Mouse (Mus musculus) G1E (cell line): ENCODE results near the gene Ap3b1.

Source experiments
- CTCF ChIP-seq: IDR thresholded peaks from 2 replicates; pipeline ENCODE4 v1.5.1; 2012; ENCODE audit warnings: low read depth, low read length, inconsistent platforms, mixed read lengths
- GATA1 ChIP-seq: IDR thresholded peaks from 2 replicates; pipeline ENCODE4 v1.6.1; 2012; ENCODE audit warnings: borderline replicate concordance, low read length, inconsistent platforms, mixed read lengths
- GATA2 ChIP-seq: IDR thresholded peaks from 2 replicates; pipeline ENCODE4 v1.6.1; 2012; ENCODE audit warnings: low read depth, low read length, inconsistent platforms, borderline replicate concordance
- POLR2AphosphoS5 ChIP-seq: IDR thresholded peaks from 2 replicates; pipeline ENCODE4 v1.6.1; 2012; ENCODE audit warnings: low read depth, low read length, inconsistent platforms; ENCODE audit not compliant: insufficient replicate concordance

DNA sequence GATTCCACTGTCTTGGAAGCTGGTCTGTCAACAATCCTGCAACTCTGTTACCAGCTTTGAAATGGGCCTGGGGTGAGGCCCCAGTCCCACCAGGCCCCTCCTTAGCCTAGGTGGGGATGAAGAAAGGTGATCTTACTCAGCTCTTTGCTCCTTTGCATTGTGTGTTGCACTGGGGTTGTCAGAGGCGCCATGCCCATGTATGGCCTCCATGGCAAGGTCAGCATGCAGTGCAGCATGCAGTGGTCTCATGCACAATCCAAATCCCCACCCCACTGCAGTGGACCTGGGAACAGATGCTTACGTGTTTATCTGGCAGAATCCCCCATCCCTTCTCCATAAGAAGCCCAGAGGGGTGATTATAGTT is 218.4 kb downstream of the Ap3b1 start:
- no peak for TF ChIP-seq CTCF
- TF ChIP-seq GATA1 = no peak
- TF ChIP-seq POLR2AphosphoS5 = no peak
- no peak for TF ChIP-seq GATA2
